Mouse (Mus musculus): ENCODE results near the gene Sfr1. TPM values are rescaled to one million over a fixed set of nuclear protein-coding genes. Genes with fewer than 3 reads are reported as not detected.

Gene Sfr1
- total and polyA plus RNA-seq, 3 experiments, result 83.7 to 198 (median 114) TPM

- no peak for DNase-seq (ENCODE audit: extremely low read depth)
- no peaks in the 10 kb centered on the region for H3K27me3 ChIP-seq (replicated peaks)
- no peaks in the 10 kb centered on the region for H3K9me3 ChIP-seq (replicated peaks; ENCODE audit: low read length)
- no peak for TF ChIP-seq USF1 (IDR thresholded peaks at IDR 0.05; ENCODE audit: low read depth, low read length)
- no peak for TF ChIP-seq NRF1 (IDR thresholded peaks at IDR 0.05; ENCODE audit: low read depth, low read length)
- TF ChIP-seq ZKSCAN1 (IDR thresholded peaks at IDR 0.05; ENCODE audit: borderline replicate concordance, low read depth, low read length), result no peak
- no peak for TF ChIP-seq BHLHE40 (IDR thresholded peaks at IDR 0.05; ENCODE audit: low read depth, low read length)
- TF ChIP-seq NELFE (IDR thresholded peaks at IDR 0.05; ENCODE audit: low read depth, low read length), result no peak
- dilution Hi-C loops (cut with MboI; ENCODE audit: extremely low pct_ligation_motif_present, extremely low pct_unique_long_range_greater_than_20kb, low sequenced_read_pairs), result no loop called here
- H3K4me1 ChIP-seq (ENCODE audit: control insufficient read depth in 1 of 2, insufficient read depth in 2 of 2), result 0 out of 4 replicates have a peak, but pooled peaks cover 0 to 2% of the 10 kb centered on the region in 2 experiments
- no peaks in the 10 kb centered on the region for H3K79me2 ChIP-seq (replicated peaks; ENCODE audit: control insufficient read depth, extremely low read depth, insufficient read depth, poor library complexity, severe bottlenecking)
- H3K27ac ChIP-seq (ENCODE audit: insufficient read depth, low read depth), result no peak overlapping the region
- in situ Hi-C loops (cut with MboI; ENCODE audit: low pct_ligation_motif_present, low pct_unique_long_range_greater_than_20kb, low sequenced_read_pairs), result no loop called here
- no peak overlapping the region for H3K4me3 ChIP-seq (replicated peaks in 1 of 3; ENCODE audit: low read depth in 2 of 3, low read length in 2 of 3, poor library complexity in 1 of 3)
- no peak overlapping the region for H3K4me2 ChIP-seq (ENCODE audit: insufficient read depth, low read depth, poor library complexity, severe bottlenecking)
- no peak overlapping the region for H3K9ac ChIP-seq (ENCODE audit: insufficient read depth, low read depth)
- no peaks in the 10 kb centered on the region for H3K36me3 ChIP-seq (replicated peaks in 1 of 2; ENCODE audit: control insufficient read depth in 1 of 2, insufficient read depth in 1 of 2, low read length in 1 of 2)
Observed at GRCm38 (mm10) chr19:47755625-47756024, 24.1 kb downstream of the Sfr1 start.

DNA sequence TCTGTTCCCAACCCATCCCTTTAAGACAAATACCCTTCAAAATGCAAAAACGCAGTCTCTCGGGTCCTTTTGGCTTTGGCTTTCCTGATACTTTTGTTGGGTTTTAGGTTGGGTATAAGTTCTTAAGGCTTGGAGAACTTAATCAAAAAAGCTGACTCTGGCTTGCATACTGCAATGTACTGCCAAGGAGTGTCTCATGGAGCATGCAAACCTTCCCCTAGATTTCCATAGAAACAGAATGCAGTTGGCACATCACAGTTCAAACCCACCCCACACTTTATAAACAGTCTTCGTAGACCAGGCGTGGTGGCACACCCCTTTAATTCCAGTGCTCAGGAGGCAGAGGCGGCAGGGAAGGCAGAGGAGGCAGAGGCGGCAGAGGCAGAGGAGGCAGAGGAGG lies 46.4 kb downstream of the Sfr1 start:
- H3K9ac ChIP-seq (ENCODE audit: insufficient read depth, low read depth), result no peak overlapping the region
- dilution Hi-C loops (cut with MboI; ENCODE audit: extremely low pct_ligation_motif_present, extremely low pct_unique_long_range_greater_than_20kb, low sequenced_read_pairs), result no loop called here
- no peak for DNase-seq (ENCODE audit: extremely low read depth)
- no peaks in the 10 kb centered on the region for H3K4me1 ChIP-seq (ENCODE audit: control insufficient read depth in 1 of 2, insufficient read depth in 2 of 2)
- no peaks in the 10 kb centered on the region for H3K9me3 ChIP-seq (replicated peaks; ENCODE audit: low read length)
- in situ Hi-C loops (cut with MboI; ENCODE audit: low pct_ligation_motif_present, low pct_unique_long_range_greater_than_20kb, low sequenced_read_pairs), result no loop called here
- H3K36me3 ChIP-seq (replicated peaks in 1 of 2; ENCODE audit: control insufficient read depth in 1 of 2, insufficient read depth in 1 of 2, low read length in 1 of 2), result no peaks in the 10 kb centered on the region
- H3K4me3 ChIP-seq (replicated peaks in 1 of 3; ENCODE audit: low read depth in 2 of 3, low read length in 2 of 3, poor library complexity in 1 of 3), result no peak overlapping the region
- H3K79me2 ChIP-seq (replicated peaks; ENCODE audit: control insufficient read depth, extremely low read depth, insufficient read depth, poor library complexity, severe bottlenecking), result no peaks in the 10 kb centered on the region
- no peak overlapping the region for H3K4me2 ChIP-seq (ENCODE audit: insufficient read depth, low read depth, poor library complexity, severe bottlenecking)
- peaks cover 2% of the 10 kb centered on the region for H3K27me3 ChIP-seq (replicated peaks)
- no peak for TF ChIP-seq USF2 (conservative IDR thresholded peaks at IDR 0.05; ENCODE audit: low read depth, low read length)
- no peak for TF ChIP-seq KAT2A (IDR thresholded peaks at IDR 0.05; ENCODE audit: insufficient replicate concordance, low read length)
- TF ChIP-seq JUND (conservative IDR thresholded peaks at IDR 0.05; ENCODE audit: low read depth, low read length), result no peak
- no peak for TF ChIP-seq MAX (IDR thresholded peaks at IDR 0.05; ENCODE audit: low read length)
- no peak for TF ChIP-seq PAX5 (IDR thresholded peaks at IDR 0.05; ENCODE audit: low read length)
- no peak for TF ChIP-seq RCOR1 (conservative IDR thresholded peaks at IDR 0.05; ENCODE audit: low read depth, low read length)
- TF ChIP-seq CHD2 (IDR thresholded peaks at IDR 0.05; ENCODE audit: low read length), result no peak
- H3K27ac ChIP-seq (ENCODE audit: insufficient read depth, low read depth), result no peak overlapping the region

- Histone ChIP-seq H3K27me3 (replicated peaks) (no peaks in the 10 kb centered on the region), H3K79me2 (replicated peaks; ENCODE audit: control insufficient read depth, extremely low read depth, insufficient read depth, poor library complexity, severe bottlenecking) (no peaks in the 10 kb centered on the region)
Observed at GRCm38 (mm10) chr19:47780145-47780544, 48.7 kb downstream of the Sfr1 start.

More at GRCm38 (mm10) chr19:47780145-47780544, 48.7 kb downstream of the Sfr1 start:
- in situ Hi-C loops (cut with MboI; ENCODE audit: low pct_ligation_motif_present, low pct_unique_long_range_greater_than_20kb, low sequenced_read_pairs) (no loop called here), dilution Hi-C loops (cut with MboI; ENCODE audit: extremely low pct_ligation_motif_present, extremely low pct_unique_long_range_greater_than_20kb, low sequenced_read_pairs) (no loop called here)
- no peak for DNase-seq (ENCODE audit: extremely low read depth)
- H3K4me2 ChIP-seq (ENCODE audit: insufficient read depth, low read depth, poor library complexity, severe bottlenecking), result no peak overlapping the region
- no peaks in the 10 kb centered on the region for H3K9me3 ChIP-seq (replicated peaks; ENCODE audit: low read length)
- no peak overlapping the region for H3K4me3 ChIP-seq (replicated peaks in 1 of 3; ENCODE audit: low read depth in 2 of 3, low read length in 2 of 3, poor library complexity in 1 of 3)
- no peaks in the 10 kb centered on the region for H3K36me3 ChIP-seq (replicated peaks in 1 of 2; ENCODE audit: control insufficient read depth in 1 of 2, insufficient read depth in 1 of 2, low read length in 1 of 2)
- TF ChIP-seq MAX (IDR thresholded peaks at IDR 0.05; ENCODE audit: low read length) (no peak), ZC3H11A (IDR thresholded peaks at IDR 0.05; ENCODE audit: low read depth, low read length) (no peak), ZMIZ1 (IDR thresholded peaks at IDR 0.05; ENCODE audit: low read depth, low read length) (no peak), GABPA (IDR thresholded peaks at IDR 0.05; ENCODE audit: insufficient replicate concordance, low read depth, low read length) (no peak), IRF4 (IDR thresholded peaks at IDR 0.05; ENCODE audit: low read depth, low read length) (no peak), MAFK (IDR thresholded peaks at IDR 0.05; ENCODE audit: insufficient replicate concordance, low read length) (no peak), USF2 (conservative IDR thresholded peaks at IDR 0.05; ENCODE audit: low read depth, low read length) (no peak), MEF2A (IDR thresholded peaks at IDR 0.05; ENCODE audit: borderline replicate concordance, low read depth, low read length) (no peak), NRF1 (IDR thresholded peaks at IDR 0.05; ENCODE audit: low read depth, low read length) (no peak), SMC3 (IDR thresholded peaks at IDR 0.05; ENCODE audit: low read depth, low read length) (no peak), NELFE (IDR thresholded peaks at IDR 0.05; ENCODE audit: low read depth, low read length) (no peak), POLR2A (IDR thresholded peaks at IDR 0.05; ENCODE audit: low read depth, low read length) (no peak), E2F4 (IDR thresholded peaks at IDR 0.05; ENCODE audit: insufficient replicate concordance, low read depth, low read length) (no peak), CTCF (conservative IDR thresholded peaks at IDR 0.05 in 1 of 2, IDR thresholded peaks at IDR 0.05 in 1 of 2; ENCODE audit: low read depth in 2 of 2, low read length in 2 of 2) (no peak)
- no peak overlapping the region for H3K27ac ChIP-seq (ENCODE audit: insufficient read depth, low read depth)
- H3K9ac ChIP-seq (ENCODE audit: insufficient read depth, low read depth), result no peak overlapping the region
- no peaks in the 10 kb centered on the region for H3K4me1 ChIP-seq (ENCODE audit: control insufficient read depth in 1 of 2, insufficient read depth in 2 of 2)
